Comparison of ENCODE assay signal across 12 mouse cellular contexts in genomic region chr9:48819695-48820094, GRCm38 (mm10).
"Had no signal": no experiment of that assay in that cellular context is flagged by ENCODE, and none has a peak within 500 bp of the region (broad histone marks: within the 10 kb centered on the region; RNA-seq: fewer than 3 reads in every experiment).

No protein-coding gene starts in this region.

- H3K27ac ChIP-seq: kidney, embryonic 15.5 days; left cerebral cortex, adult 2 months; limb, embryonic 12.5 days; liver, embryonic 13.5 days had no signal

- ATAC-seq: intestine, embryonic 16.5 days had no signal

- H3K9me3 ChIP-seq: kidney, embryonic 15.5 days; limb, embryonic 12.5 days; liver, embryonic 13.5 days; midbrain, embryonic 10.5 days had no signal

- H3K4me3 ChIP-seq: kidney, embryonic 15.5 days; left cerebral cortex, adult 2 months; limb, embryonic 12.5 days; liver, embryonic 13.5 days; midbrain, embryonic 10.5 days had no signal

- DNase-seq: kidney, adult 2 months; kidney, postnatal 25 days; liver, embryonic 13.5 days; lung, adult 18-20 months; lung, postnatal 36 days; right cerebral cortex, adult 18-20 months; right cerebral cortex, postnatal 25 days had no signal

- H3K36me3 ChIP-seq: kidney, embryonic 15.5 days; limb, embryonic 12.5 days; liver, embryonic 13.5 days had no signal

- H3K4me2 ChIP-seq: kidney, embryonic 15.5 days; limb, embryonic 12.5 days; liver, embryonic 13.5 days had no signal

- H3K9ac ChIP-seq: kidney, embryonic 15.5 days; limb, embryonic 12.5 days; liver, embryonic 13.5 days had no signal
